Mouse (Mus musculus) embryonic facial prominence, embryonic 11.5 days (tissue): ENCODE measurements at regions not wholly inside any gene's neighbourhood (a gene's known extent, or its start where the extent isn't known, plus 50 kb on each side); places are given as distances from the start of the nearest gene placed in this dataset.

Source experiments
- ATAC-seq: fragments of 200-750 bp; cut with Nextera tagmentation; replicated peaks from 2 replicates; pipeline ENCODE4 v1.8.0; 2017; ENCODE audit warnings: low read depth; ENCODE audit not compliant: insufficient number of reproducible peaks, low FRiP score, low TSS enrichment
- DNase-seq: peaks from one replicate; pipeline ENCODE4 v3.0.0-alpha.2; 2015; ENCODE audit warnings: low spot score
- H3K27ac ChIP-seq: fragments of 300-500 bp; sonication (generic); replicated peaks from 2 replicates; pipeline ENCODE4 v1.5.1; 2014; ENCODE audit warnings: mild to moderate bottlenecking, low read depth, low read length, control low read depth
- H3K27me3 ChIP-seq: fragments of 300-500 bp; sonication (generic); 2 replicates; pipeline ENCODE4 v1.6.1; 2014; ENCODE audit warnings: mild to moderate bottlenecking, low read length, moderate library complexity, mixed read lengths; ENCODE audit not compliant: control insufficient read depth, insufficient read depth
- H3K36me3 ChIP-seq: fragments of 300-500 bp; sonication (generic); replicated peaks from 2 replicates; pipeline ENCODE4 v1.6.1; 2014; ENCODE audit warnings: low read depth, mild to moderate bottlenecking, low read length, moderate library complexity, mixed read lengths; ENCODE audit not compliant: control insufficient read depth, insufficient read depth
- H3K4me1 ChIP-seq: fragments of 300-500 bp; sonication (generic); 2 replicates; pipeline ENCODE4 v1.6.1; 2014; ENCODE audit warnings: low read length, mixed read lengths; ENCODE audit not compliant: control insufficient read depth, insufficient read depth
- H3K4me2 ChIP-seq: fragments of 300-500 bp; sonication (generic); 2 replicates; pipeline ENCODE4 v1.6.1; 2014; ENCODE audit warnings: low read depth, mild to moderate bottlenecking, control low read depth, low read length, moderate library complexity
- H3K4me3 ChIP-seq: fragments of 300-500 bp; sonication (generic); 2 replicates; pipeline ENCODE4 v1.5.1; 2014; ENCODE audit warnings: low read depth, low read length, control low read depth
- H3K9ac ChIP-seq: fragments of 300-500 bp; sonication (generic); replicated peaks from 2 replicates; pipeline ENCODE4 v1.6.1; 2014; ENCODE audit warnings: mild to moderate bottlenecking, control low read depth, low read length
- H3K9me3 ChIP-seq: fragments of 300-500 bp; sonication (generic); replicated peaks from 2 replicates; pipeline ENCODE4 v1.6.1; 2016; ENCODE audit warnings: mild to moderate bottlenecking, low read length, inconsistent platforms, mixed read lengths; ENCODE audit not compliant: control insufficient read depth
- WGBS: fragments of 180-500 bp; shearing (Covaris S2); extraction: QIAGEN DNeasy Blood & Tissue Kit; methylation state at CpG from one replicate; pipeline ENCODE4 v1.1.7; 2014; 5-methylcytosine and 5-hydroxymethylcytosine counted together

- Histone ChIP-seq H3K27me3 (no peaks in the 10 kb centered on the region), H3K4me3 (no peak overlapping the region), H3K4me1 (no peaks in the 10 kb centered on the region), H3K4me2 (no peak overlapping the region), H3K9ac (no peak overlapping the region), H3K27ac (no peak overlapping the region), H3K36me3 (no peaks in the 10 kb centered on the region), H3K9me3 (no peaks in the 10 kb centered on the region)
- ATAC-seq (no peak), DNase-seq (no peak)
- WGBS: 85% methylated on average over 1 of the region's 1 CpGs
These were observed 151.4 kb upstream of the Rprm start for GRCm38 (mm10) chr2:54236760-54237159.

GRCm38 (mm10) chr2:54237192-54237591 lies 151.8 kb upstream of the Rprm start:
- no peak for DNase-seq
- no peaks in the 10 kb centered on the region for H3K4me1 ChIP-seq
- no peak overlapping the region for H3K4me3 ChIP-seq
- H3K27ac ChIP-seq: no peak overlapping the region
- no peaks in the 10 kb centered on the region for H3K36me3 ChIP-seq
- no peak for ATAC-seq
- no peaks in the 10 kb centered on the region for H3K27me3 ChIP-seq
- WGBS: 70% methylated on average over 1 of the region's 1 CpGs
- H3K9ac ChIP-seq: no peak overlapping the region
- H3K4me2 ChIP-seq: no peak overlapping the region
- H3K9me3 ChIP-seq: no peaks in the 10 kb centered on the region

DNA sequence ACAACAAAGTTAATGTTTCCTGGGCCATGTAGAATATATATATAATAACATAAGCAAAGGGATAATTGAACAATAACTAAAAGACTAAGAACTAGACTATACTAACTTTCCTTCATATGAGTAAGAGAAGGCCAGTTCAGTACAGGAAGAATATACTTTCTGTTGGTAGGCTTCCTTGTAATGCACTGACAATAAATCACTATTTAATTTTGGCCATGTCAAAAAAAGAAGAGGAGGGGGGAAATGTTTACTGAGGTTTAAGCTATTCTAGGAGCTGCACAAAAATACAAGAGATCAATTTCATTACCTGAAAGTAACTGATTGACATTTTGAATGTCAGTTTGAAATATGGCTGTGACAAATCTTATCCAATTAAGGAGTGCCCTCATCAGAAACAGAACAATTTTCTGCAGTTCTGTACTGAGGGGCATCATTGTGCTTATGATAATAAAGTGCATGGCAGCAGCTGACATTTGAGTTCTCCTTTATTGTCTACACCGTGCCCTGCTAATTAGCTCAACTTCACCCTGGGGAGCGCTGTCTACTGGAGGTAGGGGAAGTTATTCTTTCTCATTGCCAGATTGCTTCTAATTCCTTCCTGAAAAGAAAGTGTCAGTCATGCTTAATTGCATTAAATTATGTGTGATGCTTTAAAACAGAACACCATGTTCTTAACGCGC lies 171.2 kb upstream of the Galnt13 start:
- Histone ChIP-seq H3K27ac (no peak overlapping the region), H3K9me3 (no peaks in the 10 kb centered on the region), H3K4me3 (no peak overlapping the region), H3K4me2 (no peak overlapping the region), H3K36me3 (no peaks in the 10 kb centered on the region), H3K4me1 (no peaks in the 10 kb centered on the region), H3K27me3 (no peaks in the 10 kb centered on the region), H3K9ac (no peak overlapping the region)
- ATAC-seq (peak; percentile 65; the same call in 1 of the 2 replicates), DNase-seq (peak; percentile 1)
- WGBS: 58% methylated on average over 4 of the region's 4 CpGs

- Histone ChIP-seq H3K27ac (no peak overlapping the region), H3K4me2 (no peak overlapping the region), H3K9me3 (no peaks in the 10 kb centered on the region), H3K36me3 (no peaks in the 10 kb centered on the region), H3K4me1 (no peaks in the 10 kb centered on the region), H3K27me3 (no peaks in the 10 kb centered on the region), H3K9ac (no peak overlapping the region), H3K4me3 (no peak overlapping the region)
- no peak for ATAC-seq
- no peak for DNase-seq
- 77% methylated on average over 5 of the region's 5 CpGs for WGBS
These were observed 170.7 kb upstream of the Galnt13 start for GRCm38 (mm10) chr2:54265453-54265823.

DNA sequence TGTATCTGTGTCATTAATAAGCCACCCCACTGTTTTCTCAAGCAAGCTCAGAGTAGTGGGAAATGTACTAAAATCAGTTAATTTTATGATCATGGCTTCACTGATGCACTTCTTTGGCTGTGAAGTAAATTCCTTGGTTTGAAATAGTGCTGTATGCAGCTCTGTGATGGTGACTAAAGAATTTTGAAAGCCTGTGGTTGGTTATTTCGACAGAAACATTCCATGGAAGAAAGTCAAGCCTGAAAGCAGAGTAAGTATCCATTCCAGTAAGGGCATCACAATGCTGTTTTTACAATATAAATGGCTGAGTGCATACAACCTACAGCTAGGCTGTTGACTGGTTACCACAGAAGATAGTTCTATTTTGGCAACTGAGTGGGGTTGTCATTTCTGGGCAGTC lies 154.2 kb upstream of the Galnt13 start:
- no peaks in the 10 kb centered on the region for H3K4me1 ChIP-seq
- H3K4me2 ChIP-seq: no peak overlapping the region
- no peak overlapping the region for H3K9ac ChIP-seq
- ATAC-seq (no peak), DNase-seq (no peak)
- no peak overlapping the region for H3K4me3 ChIP-seq
- H3K36me3 ChIP-seq: no peaks in the 10 kb centered on the region
- H3K27me3 ChIP-seq: no peaks in the 10 kb centered on the region
- no peaks in the 10 kb centered on the region for H3K9me3 ChIP-seq
- H3K27ac ChIP-seq: no peak overlapping the region
- WGBS: 67% methylated on average over 1 of the region's 1 CpGs

DNA sequence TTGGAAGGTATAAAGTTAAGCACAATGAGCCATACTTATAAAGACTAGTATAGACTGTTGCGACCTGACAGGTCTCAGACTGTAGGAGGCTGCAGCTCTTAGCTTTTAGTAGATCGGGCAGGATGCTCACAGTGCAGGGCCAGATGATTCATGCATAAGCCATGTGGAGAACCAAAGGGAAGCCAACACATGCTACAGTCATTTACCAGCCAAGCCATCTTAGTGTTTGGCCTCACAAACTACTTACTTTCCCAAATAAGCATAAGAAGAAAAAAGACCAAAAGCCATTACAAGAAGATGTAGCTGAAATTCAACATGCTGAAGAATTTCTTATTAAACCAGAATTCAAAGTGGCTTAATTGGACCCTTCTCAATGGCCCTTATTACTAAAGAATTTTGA lies 152.2 kb upstream of the Galnt13 start:
- ATAC-seq: no peak
- H3K27me3 ChIP-seq: no peaks in the 10 kb centered on the region
- no peak overlapping the region for H3K27ac ChIP-seq
- no peaks in the 10 kb centered on the region for H3K36me3 ChIP-seq
- H3K9ac ChIP-seq: no peak overlapping the region
- DNase-seq: no peak
- H3K9me3 ChIP-seq: no peaks in the 10 kb centered on the region
- no peaks in the 10 kb centered on the region for H3K4me1 ChIP-seq
- no peak overlapping the region for H3K4me3 ChIP-seq
- 84% methylated on average over 2 of the region's 2 CpGs for WGBS
- no peak overlapping the region for H3K4me2 ChIP-seq

DNA sequence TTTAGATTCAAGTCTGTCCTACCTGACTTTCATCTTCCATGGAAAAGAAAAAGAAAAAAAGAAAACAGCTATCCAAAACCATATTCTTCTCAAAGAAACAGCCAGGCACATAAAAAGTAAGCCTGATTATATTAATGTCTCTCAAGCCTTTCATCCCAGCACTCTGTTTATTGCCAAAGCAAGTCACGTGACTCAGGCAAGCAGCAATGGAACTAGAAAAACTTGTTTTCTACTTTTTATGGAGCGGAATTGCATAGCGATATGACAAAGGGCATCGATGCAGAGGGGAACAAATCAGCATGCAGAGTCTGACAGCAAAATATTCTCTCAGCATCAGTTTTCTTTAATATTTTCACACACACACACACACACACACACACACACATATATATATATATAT lies 130.6 kb upstream of the Galnt13 start:
- Histone ChIP-seq H3K27me3 (no peaks in the 10 kb centered on the region), H3K9ac (no peak overlapping the region), H3K4me1 (no peaks in the 10 kb centered on the region), H3K36me3 (no peaks in the 10 kb centered on the region), H3K4me2 (no peak overlapping the region), H3K27ac (no peak overlapping the region), H3K9me3 (no peaks in the 10 kb centered on the region), H3K4me3 (no peak overlapping the region)
- 88% methylated on average over 4 of the region's 4 CpGs for WGBS
- DNase-seq (no peak), ATAC-seq (no peak)

- no peaks in the 10 kb centered on the region for H3K4me1 ChIP-seq
- H3K9ac ChIP-seq: no peak overlapping the region
- no peak overlapping the region for H3K4me3 ChIP-seq
- H3K4me2 ChIP-seq: no peak overlapping the region
- peak; percentile 84; the same call in 1 of the 2 replicates for ATAC-seq
- no peaks in the 10 kb centered on the region for H3K9me3 ChIP-seq
- H3K36me3 ChIP-seq: no peaks in the 10 kb centered on the region
- WGBS: 54% methylated on average over 3 of the region's 3 CpGs
- peak; percentile 13 for DNase-seq
- H3K27ac ChIP-seq: no peak overlapping the region
- no peaks in the 10 kb centered on the region for H3K27me3 ChIP-seq
These were observed 117.6 kb upstream of the Galnt13 start for GRCm38 (mm10) chr2:54318559-54318958.
